Mouse (Mus musculus): ENCODE data around the gene Pip4p1. TPM values are rescaled to one million over a fixed set of nuclear protein-coding genes. Genes with fewer than 3 reads are reported as not detected.
"Not testable (repeated sequence)": the region's sequence is repeated elsewhere in the genome, so short reads cannot be mapped to it uniquely, and the experiment has no call there.

The Pip4p1 gene
- polyA plus RNA-seq (2015; fragmentation: Nextera tagmentation; extraction: Ambion mirVana), result 22.8 and 24.9 TPM in 2 replicates

GRCm38 (mm10) chr14:50930754-50931492, at the start of gene Pip4p1, which contains the start of gene Pnp:
Pip4p1 (minus strand) TSS chr14:50930856.
Pnp (plus strand) TSS chr14:50931082.
- H3K9me3 ChIP-seq (replicated peaks; ENCODE audit: control insufficient read depth, low read length), result no peaks in the 10 kb centered on the region
- H3K36me3 ChIP-seq (ENCODE audit: control insufficient read depth, insufficient read depth), result peaks cover 32% of the 10 kb centered on the region
- peak within 1 kb of the TSS; percentile 97 for H3K9ac ChIP-seq (ENCODE audit: low read depth, low read length)
- peak within 1 kb of the TSS; percentile 96 for H3K27ac ChIP-seq (ENCODE audit: low read length)
- H3K27me3 ChIP-seq (ENCODE audit: control insufficient read depth, insufficient read depth, low read depth, low read length), result no peaks in the 10 kb centered on the region
- WGBS (ENCODE audit: insufficient replicate concordance), result under 1% methylated on average over 67 of the region's 68 CpGs
- peak within 1 kb of the TSS; percentile 88 for H3K4me2 ChIP-seq (ENCODE audit: low read depth, low read length)
- ATAC-seq (ENCODE audit: low read depth), result peak; percentile 97
- H3K4me3 ChIP-seq (ENCODE audit: low read depth, low read length), result peak within 1 kb of the TSS; percentile 95
- peaks cover 25% of the 10 kb centered on the region for H3K4me1 ChIP-seq (ENCODE audit: control insufficient read depth, low read depth, low read length)

- Histone ChIP-seq H3K36me3 (ENCODE audit: control insufficient read depth, insufficient read depth) (no peaks in the 10 kb centered on the region), H3K27me3 (ENCODE audit: control insufficient read depth, insufficient read depth, low read depth, low read length) (no peaks in the 10 kb centered on the region), H3K4me2 (ENCODE audit: low read depth, low read length) (no peak overlapping the region), H3K4me1 (ENCODE audit: control insufficient read depth, low read depth, low read length) (peaks cover 3% of the 10 kb centered on the region; the same call in 1 of the 2 replicates), H3K9ac (ENCODE audit: low read depth, low read length) (no peak overlapping the region), H3K4me3 (ENCODE audit: low read depth, low read length) (no peak overlapping the region), H3K9me3 (replicated peaks; ENCODE audit: control insufficient read depth, low read length) (no peaks in the 10 kb centered on the region), H3K27ac (ENCODE audit: low read length) (no peak overlapping the region)
- ATAC-seq (ENCODE audit: low read depth), result no peak
Measured at GRCm38 (mm10) chr14:50979631-50980030, 49.0 kb upstream of the Pip4p1 start.

- H3K4me2 ChIP-seq (ENCODE audit: low read depth, low read length); H3K4me1 ChIP-seq (ENCODE audit: control insufficient read depth, low read depth, low read length); H3K4me3 ChIP-seq (ENCODE audit: low read depth, low read length); H3K36me3 ChIP-seq (ENCODE audit: control insufficient read depth, insufficient read depth); H3K27ac ChIP-seq (ENCODE audit: low read length); H3K9ac ChIP-seq (ENCODE audit: low read depth, low read length); H3K9me3 ChIP-seq (replicated peaks; ENCODE audit: control insufficient read depth, low read length); H3K27me3 ChIP-seq (ENCODE audit: control insufficient read depth, insufficient read depth, low read depth, low read length): not testable (repeated sequence)
- ATAC-seq (ENCODE audit: low read depth), result peak; percentile 16; the same call in 1 of the 2 replicates
- 53% methylated on average over 6 of the region's 6 CpGs for WGBS (ENCODE audit: insufficient replicate concordance)
Measured at GRCm38 (mm10) chr14:50978451-50978850, 47.8 kb upstream of the Pip4p1 start.

GRCm38 (mm10) chr14:50976674-50977073, 46.0 kb upstream of the Pip4p1 start:
- H3K27ac ChIP-seq (ENCODE audit: low read length), result no peak overlapping the region
- no peak overlapping the region for H3K4me3 ChIP-seq (ENCODE audit: low read depth, low read length)
- no peaks in the 10 kb centered on the region for H3K27me3 ChIP-seq (ENCODE audit: control insufficient read depth, insufficient read depth, low read depth, low read length)
- 26% methylated on average over 9 of the region's 9 CpGs for WGBS (ENCODE audit: insufficient replicate concordance)
- no peak for ATAC-seq (ENCODE audit: low read depth)
- H3K9me3 ChIP-seq (replicated peaks; ENCODE audit: control insufficient read depth, low read length), result no peaks in the 10 kb centered on the region
- H3K4me2 ChIP-seq (ENCODE audit: low read depth, low read length), result no peak overlapping the region
- H3K36me3 ChIP-seq (ENCODE audit: control insufficient read depth, insufficient read depth), result no peaks in the 10 kb centered on the region
- no peak overlapping the region for H3K9ac ChIP-seq (ENCODE audit: low read depth, low read length)
- peaks cover 3% of the 10 kb centered on the region; the same call in 1 of the 2 replicates for H3K4me1 ChIP-seq (ENCODE audit: control insufficient read depth, low read depth, low read length)

DNA sequence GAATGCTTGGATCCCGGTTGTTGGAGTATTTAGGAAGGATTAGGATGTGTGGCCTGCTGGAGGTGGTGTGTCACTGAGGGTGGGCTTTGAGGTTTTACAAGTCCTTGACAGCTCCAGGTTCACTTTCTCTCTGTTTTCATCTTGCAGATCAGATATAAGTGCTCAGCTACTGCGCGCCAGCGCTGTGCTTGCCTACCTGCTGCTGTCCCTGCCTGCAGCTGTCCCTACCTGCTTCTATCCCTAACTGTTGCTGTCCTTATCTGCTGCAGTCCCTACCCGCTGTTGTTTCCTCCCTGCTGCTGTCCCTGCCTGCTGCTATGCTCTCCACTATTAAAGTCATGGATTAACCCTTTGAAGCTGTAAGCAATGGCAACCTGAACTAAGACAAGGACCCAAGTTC, 44.3 kb upstream of the Pip4p1 start:
- no peaks in the 10 kb centered on the region for H3K4me1 ChIP-seq (ENCODE audit: control insufficient read depth, low read depth, low read length)
- H3K9me3 ChIP-seq (replicated peaks; ENCODE audit: control insufficient read depth, low read length), result no peaks in the 10 kb centered on the region
- no peak overlapping the region for H3K27ac ChIP-seq (ENCODE audit: low read length)
- no peak for ATAC-seq (ENCODE audit: low read depth)
- H3K4me3 ChIP-seq (ENCODE audit: low read depth, low read length), result no peak overlapping the region
- no peak overlapping the region for H3K4me2 ChIP-seq (ENCODE audit: low read depth, low read length)
- no peaks in the 10 kb centered on the region for H3K36me3 ChIP-seq (ENCODE audit: control insufficient read depth, insufficient read depth)
- no peak overlapping the region for H3K9ac ChIP-seq (ENCODE audit: low read depth, low read length)
- WGBS (ENCODE audit: insufficient replicate concordance), result 48% methylated on average over 5 of the region's 5 CpGs
- no peaks in the 10 kb centered on the region for H3K27me3 ChIP-seq (ENCODE audit: control insufficient read depth, insufficient read depth, low read depth, low read length)

DNA sequence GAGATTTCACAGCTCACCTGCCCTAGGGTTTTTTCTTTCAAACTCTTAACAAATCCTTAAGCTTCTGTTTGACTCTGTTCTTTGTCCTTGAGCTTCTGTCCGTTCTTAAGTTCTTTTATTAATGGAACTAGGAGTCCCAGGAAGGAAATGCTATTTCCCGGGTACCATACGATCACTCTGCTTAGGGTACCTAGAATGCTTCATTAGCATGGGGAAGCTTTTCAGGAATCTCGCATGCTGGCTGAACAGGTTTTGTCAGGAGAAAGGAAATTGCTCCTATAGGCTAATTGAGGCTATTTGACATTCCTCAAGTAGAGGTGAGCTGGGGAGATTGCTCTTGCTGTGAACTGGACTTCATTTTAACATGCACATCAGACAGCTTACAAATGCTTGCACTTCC, 43.0 kb upstream of the Pip4p1 start:
- Histone ChIP-seq H3K4me2 (ENCODE audit: low read depth, low read length) (no peak overlapping the region), H3K27ac (ENCODE audit: low read length) (no peak overlapping the region), H3K4me3 (ENCODE audit: low read depth, low read length) (no peak overlapping the region), H3K27me3 (ENCODE audit: control insufficient read depth, insufficient read depth, low read depth, low read length) (no peaks in the 10 kb centered on the region), H3K9me3 (replicated peaks; ENCODE audit: control insufficient read depth, low read length) (no peaks in the 10 kb centered on the region), H3K4me1 (ENCODE audit: control insufficient read depth, low read depth, low read length) (no peaks in the 10 kb centered on the region), H3K36me3 (ENCODE audit: control insufficient read depth, insufficient read depth) (no peaks in the 10 kb centered on the region), H3K9ac (ENCODE audit: low read depth, low read length) (no peak overlapping the region)
- no peak for ATAC-seq (ENCODE audit: low read depth)
- 58% methylated on average over 4 of the region's 4 CpGs for WGBS (ENCODE audit: insufficient replicate concordance)

DNA sequence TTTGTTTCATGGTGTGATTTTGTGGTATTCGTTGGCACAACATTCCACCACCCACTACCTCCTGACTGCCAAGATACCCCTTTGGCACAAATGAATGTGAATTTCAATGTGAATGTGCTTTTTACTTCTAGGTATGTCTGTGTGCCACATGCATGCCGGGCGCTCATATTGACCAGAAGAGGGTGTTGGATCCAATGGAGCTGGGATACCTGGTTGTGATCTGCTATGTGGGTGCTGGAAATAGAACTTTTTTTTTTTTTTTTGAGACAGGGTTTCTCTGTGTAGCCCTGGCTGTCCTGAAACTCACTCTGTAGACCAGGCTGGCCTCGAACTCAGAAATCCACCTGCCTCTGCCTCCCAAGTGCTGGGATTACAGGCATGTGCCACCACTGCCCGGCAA, 42.4 kb upstream of the Pip4p1 start:
- H3K9ac ChIP-seq (ENCODE audit: low read depth, low read length); H3K4me2 ChIP-seq (ENCODE audit: low read depth, low read length); H3K9me3 ChIP-seq (replicated peaks; ENCODE audit: control insufficient read depth, low read length); H3K36me3 ChIP-seq (ENCODE audit: control insufficient read depth, insufficient read depth); H3K4me3 ChIP-seq (ENCODE audit: low read depth, low read length); ATAC-seq (ENCODE audit: low read depth); H3K27ac ChIP-seq (ENCODE audit: low read length); H3K27me3 ChIP-seq (ENCODE audit: control insufficient read depth, insufficient read depth, low read depth, low read length); H3K4me1 ChIP-seq (ENCODE audit: control insufficient read depth, low read depth, low read length): not testable (repeated sequence)
- WGBS (ENCODE audit: insufficient replicate concordance), result 69% methylated on average over 5 of the region's 5 CpGs

DNA sequence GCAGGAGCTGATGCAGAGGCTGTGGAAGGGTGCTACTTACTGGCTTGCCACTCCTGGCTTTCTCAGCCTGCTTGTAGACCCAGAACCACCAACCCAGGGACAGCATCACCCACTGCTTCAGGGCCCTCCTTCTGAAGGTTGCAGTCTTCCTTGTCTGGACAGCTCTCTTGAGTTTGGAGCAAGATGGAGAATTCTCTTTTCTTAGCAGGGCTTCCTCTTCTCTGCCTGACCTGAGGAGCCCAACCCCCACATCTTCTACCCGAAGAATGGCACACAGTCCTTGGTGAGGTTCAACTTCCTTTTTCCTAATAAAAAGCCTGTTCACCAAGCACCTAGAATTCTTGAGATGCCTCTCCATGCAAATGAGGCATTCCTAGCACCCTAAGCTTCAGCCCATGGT, 40.2 kb upstream of the Pip4p1 start:
- H3K27ac ChIP-seq (ENCODE audit: low read length), result no peak overlapping the region
- ATAC-seq (ENCODE audit: low read depth), result no peak
- H3K4me2 ChIP-seq (ENCODE audit: low read depth, low read length), result no peak overlapping the region
- no peaks in the 10 kb centered on the region for H3K4me1 ChIP-seq (ENCODE audit: control insufficient read depth, low read depth, low read length)
- no peak overlapping the region for H3K4me3 ChIP-seq (ENCODE audit: low read depth, low read length)
- no peaks in the 10 kb centered on the region for H3K36me3 ChIP-seq (ENCODE audit: control insufficient read depth, insufficient read depth)
- H3K27me3 ChIP-seq (ENCODE audit: control insufficient read depth, insufficient read depth, low read depth, low read length), result no peaks in the 10 kb centered on the region
- H3K9me3 ChIP-seq (replicated peaks; ENCODE audit: control insufficient read depth, low read length), result no peaks in the 10 kb centered on the region
- no peak overlapping the region for H3K9ac ChIP-seq (ENCODE audit: low read depth, low read length)
- WGBS (ENCODE audit: insufficient replicate concordance), result 8% methylated on average over 1 of the region's 1 CpGs

GRCm38 (mm10) chr14:50969558-50970544, 39.2 kb upstream of the Pip4p1 start:
- Histone ChIP-seq H3K4me2 (ENCODE audit: low read depth, low read length) (no peak overlapping the region), H3K4me3 (ENCODE audit: low read depth, low read length) (no peak overlapping the region)

More at GRCm38 (mm10) chr14:50969558-50970544, 39.2 kb upstream of the Pip4p1 start:
- H3K36me3 ChIP-seq (ENCODE audit: control insufficient read depth, insufficient read depth), result no peaks in the 10 kb centered on the region
- no peaks in the 10 kb centered on the region for H3K9me3 ChIP-seq (replicated peaks; ENCODE audit: control insufficient read depth, low read length)
- no peaks in the 10 kb centered on the region for H3K4me1 ChIP-seq (ENCODE audit: control insufficient read depth, low read depth, low read length)
- whole genome bisulfite sequencing (ENCODE audit: insufficient replicate concordance), result 25% methylated on average over 12 of the region's 12 CpGs
- H3K27ac ChIP-seq (ENCODE audit: low read length), result no peak overlapping the region
- H3K27me3 ChIP-seq (ENCODE audit: control insufficient read depth, insufficient read depth, low read depth, low read length), result no peaks in the 10 kb centered on the region
- no peak overlapping the region for H3K9ac ChIP-seq (ENCODE audit: low read depth, low read length)
- no peak for ATAC-seq (ENCODE audit: low read depth)
